Mouse (Mus musculus) spleen, adult 2 months (tissue): ENCODE measurements at regions not wholly inside any gene's neighbourhood (a gene's known extent, or its start where the extent isn't known, plus 50 kb on each side); places are given as distances from the start of the nearest gene placed in this dataset.

ENCODE experiments used
- CTCF ChIP-seq: fragments of 200-500 bp; IDR thresholded peaks from 2 replicates; pipeline ENCODE4 v1.5.1; 2011; ENCODE audit warnings: mild to moderate bottlenecking, inconsistent platforms; ENCODE audit not compliant: insufficient read depth, insufficient read length, insufficient replicate concordance; ENCODE audit errors: extremely low read depth
- POLR2A ChIP-seq: fragments of 200-500 bp; IDR thresholded peaks from 2 replicates; pipeline ENCODE4 v1.6.1; 2011; ENCODE audit warnings: low read depth, low read length, inconsistent platforms

- TF ChIP-seq CTCF (no peak), POLR2A (no peak)
These were observed 283.9 kb upstream of the Marcks start for GRCm38 (mm10) chr10:37422612-37423011.
